Mouse (Mus musculus) telencephalon, adult 2 months (tissue): ENCODE data around the gene Ankle1.

ENCODE experiments used
- DNase-seq: peaks from one replicate; pipeline ENCODE4 v3.0.0-alpha.2; 2011; ENCODE audit warnings: low read depth, low spot score

Ankle1 gene

GRCm38 (mm10) chr8:71381971-71382961 is 23.5 kb upstream of the Ankle1 start:
- DNase-seq: no peak

- DNase-seq: no peak
These were observed 22.4 kb upstream of the Ankle1 start for GRCm38 (mm10) chr8:71383396-71383795.

GRCm38 (mm10) chr8:71383860-71384259 is 21.9 kb upstream of the Ankle1 start:
- no peak for DNase-seq

- DNase-seq: no peak
These were observed 20.5 kb upstream of the Ankle1 start for GRCm38 (mm10) chr8:71385212-71385835.

GRCm38 (mm10) chr8:71388267-71388666 is 17.5 kb upstream of the Ankle1 start:
- no peak for DNase-seq

- DNase-seq: no peak
These were observed 14.1 kb upstream of the Ankle1 start for GRCm38 (mm10) chr8:71391696-71392095.

- no peak for DNase-seq
These were observed 13.4 kb upstream of the Ankle1 start for GRCm38 (mm10) chr8:71392391-71392790.

GRCm38 (mm10) chr8:71392871-71393270 is 12.9 kb upstream of the Ankle1 start:
- DNase-seq: no peak

- DNase-seq: no peak
These were observed 11.3 kb upstream of the Ankle1 start for GRCm38 (mm10) chr8:71394481-71394880.

GRCm38 (mm10) chr8:71395071-71395470 is 10.7 kb upstream of the Ankle1 start:
- DNase-seq: no peak

GRCm38 (mm10) chr8:71395629-71396028 is 10.2 kb upstream of the Ankle1 start, which contains the start of gene Ushbp1:
TSS of gene Ushbp1 (minus strand) at chr8:71395802.
- DNase-seq: no peak

GRCm38 (mm10) chr8:71396639-71397305 is 9.0 kb upstream of the Ankle1 start, which contains the start of gene Babam1:
TSS of gene Babam1 (plus strand) at chr8:71396861.
- peak; percentile 98 for DNase-seq

GRCm38 (mm10) chr8:71397701-71398100 is 8.1 kb upstream of the Ankle1 start:
- no peak for DNase-seq

- no peak for DNase-seq
These were observed 5.0 kb upstream of the Ankle1 start for GRCm38 (mm10) chr8:71400826-71401225.

- DNase-seq: no peak
These were observed 4.4 kb upstream of the Ankle1 start for GRCm38 (mm10) chr8:71401454-71401853.

GRCm38 (mm10) chr8:71402446-71402964 is 3.3 kb upstream of the Ankle1 start:
- DNase-seq: no peak

- no peak for DNase-seq
These were observed 2.5 kb upstream of the Ankle1 start for GRCm38 (mm10) chr8:71403107-71403885.

- DNase-seq: no peak
These were observed 1.8 kb upstream of the Ankle1 start for GRCm38 (mm10) chr8:71404011-71404410.

GRCm38 (mm10) chr8:71404951-71405351 is 859 bp upstream of the Ankle1 start:
- no peak for DNase-seq

- DNase-seq: no peak
These were observed 547 bp downstream of the Ankle1 start for GRCm38 (mm10) chr8:71406099-71407015.
